Mouse (Mus musculus): ENCODE results near the gene Tmem109. TPM values are rescaled to one million over a fixed set of nuclear protein-coding genes. Genes with fewer than 3 reads are reported as not detected.

Gene Tmem109
- polyA plus RNA-seq, 1 experiment from 2014 or later = 21.9 TPM

Other genes starting within 250 kb of the Tmem109 start
- gene Vwce, start 247.8 kb downstream of the Tmem109 start, polyA plus RNA-seq (2015; fragmentation: Nextera tagmentation; extraction: Ambion mirVana) = 5.3 and 5.8 TPM in 2 replicates
- gene Pga5, start 203.9 kb downstream of the Tmem109 start, polyA plus RNA-seq (2015; fragmentation: Nextera tagmentation; extraction: Ambion mirVana) = not detected in 2 replicates
- gene Vps37c, start 193.3 kb downstream of the Tmem109 start, polyA plus RNA-seq (2015; fragmentation: Nextera tagmentation; extraction: Ambion mirVana) = 10.4 and 12.1 TPM in 2 replicates
- gene Cd5, start 143.0 kb downstream of the Tmem109 start, polyA plus RNA-seq (2015; fragmentation: Nextera tagmentation; extraction: Ambion mirVana) = 0.08 TPM in 1 of 2 replicates, not detected in the other
- gene Cd6, start 51.9 kb downstream of the Tmem109 start, polyA plus RNA-seq (2015; fragmentation: Nextera tagmentation; extraction: Ambion mirVana) = 0.03 TPM in 1 of 2 replicates, not detected in the other
- gene Slc15a3, start 42.3 kb downstream of the Tmem109 start, polyA plus RNA-seq (2015; fragmentation: Nextera tagmentation; extraction: Ambion mirVana) = 1.3 and 1.7 TPM in 2 replicates
- 4.0 and 4.4 TPM in 2 replicates for gene Tmem132a, start 12.1 kb downstream of the Tmem109 start, polyA plus RNA-seq (2015; fragmentation: Nextera tagmentation; extraction: Ambion mirVana)
- gene Prpf19, start 13.2 kb upstream of the Tmem109 start, polyA plus RNA-seq (2015; fragmentation: Nextera tagmentation; extraction: Ambion mirVana) = 18.9 and 19.7 TPM in 2 replicates
- not detected in 2 replicates for gene Zp1, start 38.6 kb upstream of the Tmem109 start, polyA plus RNA-seq (2015; fragmentation: Nextera tagmentation; extraction: Ambion mirVana)
- not detected in 2 replicates for gene Ptgdr2, start 55.2 kb upstream of the Tmem109 start, polyA plus RNA-seq (2015; fragmentation: Nextera tagmentation; extraction: Ambion mirVana)
- 23.4 and 25.3 TPM in 2 replicates for gene Ccdc86, start 67.3 kb upstream of the Tmem109 start, polyA plus RNA-seq (2015; fragmentation: Nextera tagmentation; extraction: Ambion mirVana)
- not detected in 2 replicates for gene Ms4a10, start 92.7 kb upstream of the Tmem109 start, polyA plus RNA-seq (2015; fragmentation: Nextera tagmentation; extraction: Ambion mirVana)
- not detected in 2 replicates for gene Ms4a15, start 111.2 kb upstream of the Tmem109 start, polyA plus RNA-seq (2015; fragmentation: Nextera tagmentation; extraction: Ambion mirVana)
- not detected in 2 replicates for gene Ms4a18, start 136.0 kb upstream of the Tmem109 start, polyA plus RNA-seq (2015; fragmentation: Nextera tagmentation; extraction: Ambion mirVana)
- 0.16 TPM in 1 of 2 replicates, not detected in the other for gene Ms4a8a, start 199.1 kb upstream of the Tmem109 start, polyA plus RNA-seq (2015; fragmentation: Nextera tagmentation; extraction: Ambion mirVana)
- not detected in 2 replicates for gene 1700017D01Rik, start 248.9 kb upstream of the Tmem109 start, polyA plus RNA-seq (2015; fragmentation: Nextera tagmentation; extraction: Ambion mirVana)